Mouse (Mus musculus) embryonic facial prominence, embryonic 13.5 days (tissue): ENCODE results near the gene Lyzl4. TPM values are rescaled to one million over a fixed set of nuclear protein-coding genes. Genes with fewer than 3 reads are reported as not detected.

ENCODE experiments used
- ATAC-seq: fragments of 200-750 bp; cut with Nextera tagmentation; 2 replicates; pipeline ENCODE4 v1.8.0; 2017; ENCODE audit warnings: low read depth; ENCODE audit not compliant: insufficient number of reproducible peaks, insufficient read depth, low FRiP score, low TSS enrichment
- H3K27ac ChIP-seq: fragments of 300-500 bp; sonication (generic); 2 replicates; pipeline ENCODE4 v1.5.1; 2015; ENCODE audit warnings: moderate library complexity, mild to moderate bottlenecking, inconsistent platforms
- H3K27me3 ChIP-seq: fragments of 300-500 bp; sonication (generic); 2 replicates; pipeline ENCODE4 v1.6.1; 2015; ENCODE audit warnings: mild to moderate bottlenecking, inconsistent platforms
- H3K36me3 ChIP-seq: fragments of 300-500 bp; sonication (generic); 2 replicates; pipeline ENCODE4 v1.6.1; 2015; ENCODE audit warnings: mild to moderate bottlenecking, inconsistent platforms
- H3K4me1 ChIP-seq: fragments of 300-500 bp; sonication (generic); 2 replicates; pipeline ENCODE4 v1.6.1; 2015; ENCODE audit warnings: inconsistent platforms
- H3K4me2 ChIP-seq: fragments of 300-500 bp; sonication (generic); 2 replicates; pipeline ENCODE4 v1.6.1; 2015; ENCODE audit warnings: moderate library complexity, mild to moderate bottlenecking, inconsistent platforms
- H3K4me3 ChIP-seq: fragments of 300-500 bp; sonication (generic); 2 replicates; pipeline ENCODE4 v1.5.1; 2015; ENCODE audit warnings: mild to moderate bottlenecking, inconsistent platforms
- H3K9ac ChIP-seq: fragments of 300-500 bp; sonication (generic); 2 replicates; pipeline ENCODE4 v1.6.1; 2015; ENCODE audit warnings: mild to moderate bottlenecking, inconsistent platforms
- H3K9me3 ChIP-seq: fragments of 300-500 bp; sonication (generic); 2 replicates; pipeline ENCODE4 v1.6.1; 2016; ENCODE audit warnings: inconsistent platforms
- WGBS: fragments of 180-500 bp; shearing (Covaris S2); methylation state at CpG from one replicate; pipeline ENCODE4 v1.1.7; 2015; ENCODE audit warnings: mixed read lengths; 5-methylcytosine and 5-hydroxymethylcytosine counted together
- polyA plus RNA-seq: library from polyadenylated mRNA; unstranded; fragments of >200 nt; fragmentation: Nextera tagmentation; extraction: Ambion mirVana; gene quantifications from 2 replicates; pipeline ENCODE4 v1.2.1, GENCODE M21; 2015

Gene Lyzl4
- polyA plus RNA-seq, 1 experiment from 2014 or later: 0.34 TPM

- Histone ChIP-seq H3K36me3 (no peaks in the 10 kb centered on the region), H3K9ac (no peak overlapping the region), H3K27me3 (no peaks in the 10 kb centered on the region), H3K9me3 (no peaks in the 10 kb centered on the region), H3K4me3 (no peak overlapping the region), H3K27ac (no peak overlapping the region), H3K4me2 (no peak overlapping the region), H3K4me1 (0 out of 2 replicates have a peak, but pooled peaks cover 4% of the 10 kb centered on the region)
- 91% methylated on average over 4 of the region's 4 CpGs for whole genome bisulfite sequencing
- no peak for ATAC-seq
Observed at GRCm38 (mm10) chr9:121623235-121623634, 18.7 kb downstream of the Lyzl4 start.

- WGBS: 47% methylated on average over 7 of the region's 7 CpGs
- Histone ChIP-seq H3K4me2 (no peak overlapping the region), H3K27ac (no peak overlapping the region), H3K27me3 (no peaks in the 10 kb centered on the region), H3K4me1 (0 out of 2 replicates have a peak, but pooled peaks cover 4% of the 10 kb centered on the region), H3K9ac (no peak overlapping the region), H3K36me3 (no peaks in the 10 kb centered on the region), H3K4me3 (no peak overlapping the region), H3K9me3 (no peaks in the 10 kb centered on the region)
- no peak for ATAC-seq
Observed at GRCm38 (mm10) chr9:121619441-121619840, 22.5 kb downstream of the Lyzl4 start.

GRCm38 (mm10) chr9:121616471-121616870, 25.4 kb downstream of the Lyzl4 start:
- H3K9me3 ChIP-seq: 0 out of 2 replicates have a peak, but pooled peaks cover under 1% of the 10 kb centered on the region
- H3K4me2 ChIP-seq: no peak overlapping the region
- ATAC-seq: no peak
- H3K36me3 ChIP-seq: no peaks in the 10 kb centered on the region
- H3K9ac ChIP-seq: no peak overlapping the region
- no peak overlapping the region for H3K4me3 ChIP-seq
- no peak overlapping the region for H3K27ac ChIP-seq
- H3K27me3 ChIP-seq: no peaks in the 10 kb centered on the region
- WGBS: 43% methylated on average over 3 of the region's 3 CpGs
- H3K4me1 ChIP-seq: 0 out of 2 replicates have a peak, but pooled peaks cover 7% of the 10 kb centered on the region

GRCm38 (mm10) chr9:121614241-121614757, 27.6 kb downstream of the Lyzl4 start:
- Histone ChIP-seq H3K9ac (no peak overlapping the region), H3K27me3 (no peaks in the 10 kb centered on the region; the same call in 1 of the 2 replicates), H3K4me2 (no peak overlapping the region), H3K36me3 (no peaks in the 10 kb centered on the region), H3K27ac (no peak overlapping the region), H3K4me1 (0 out of 2 replicates have a peak, but pooled peaks cover 3% of the 10 kb centered on the region), H3K9me3 (0 out of 2 replicates have a peak, but pooled peaks cover 5% of the 10 kb centered on the region), H3K4me3 (no peak overlapping the region)
- ATAC-seq: no peak

GRCm38 (mm10) chr9:121613192-121613591, 28.7 kb downstream of the Lyzl4 start:
- Histone ChIP-seq H3K9ac (no peak overlapping the region), H3K36me3 (no peaks in the 10 kb centered on the region), H3K4me2 (no peak overlapping the region), H3K27me3 (no peaks in the 10 kb centered on the region; the same call in 1 of the 2 replicates), H3K4me1 (0 out of 2 replicates have a peak, but pooled peaks cover 3% of the 10 kb centered on the region), H3K9me3 (0 out of 2 replicates have a peak, but pooled peaks cover 5% of the 10 kb centered on the region), H3K4me3 (no peak overlapping the region), H3K27ac (no peak overlapping the region)
- WGBS: 51% methylated on average over 5 of the region's 5 CpGs
- ATAC-seq: no peak

DNA sequence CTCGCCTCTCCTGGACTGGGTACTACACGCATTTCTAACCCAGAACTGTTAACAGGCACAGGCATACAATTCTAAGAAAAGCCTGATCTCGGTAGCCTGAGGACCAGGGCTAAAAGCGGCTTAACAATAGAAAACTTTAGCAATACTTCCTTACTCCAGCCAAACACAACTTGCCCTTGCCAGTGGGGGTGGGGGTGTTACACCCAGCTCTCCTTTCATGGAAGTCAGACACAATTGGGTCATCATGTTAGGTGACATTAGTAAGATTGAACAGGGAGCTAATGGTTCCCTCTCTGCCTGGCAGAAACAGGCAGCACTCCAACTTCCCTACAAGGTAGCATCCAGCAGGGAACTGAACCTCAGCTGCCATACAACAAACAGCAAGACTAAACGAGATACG, 32.5 kb downstream of the Lyzl4 start:
- no peak overlapping the region for H3K9ac ChIP-seq
- H3K9me3 ChIP-seq: 0 out of 2 replicates have a peak, but pooled peaks cover 5% of the 10 kb centered on the region
- no peak overlapping the region for H3K4me3 ChIP-seq
- H3K4me2 ChIP-seq: no peak overlapping the region
- 69% methylated on average over 6 of the region's 6 CpGs for WGBS
- no peaks in the 10 kb centered on the region for H3K36me3 ChIP-seq
- ATAC-seq: no peak
- no peak overlapping the region for H3K27ac ChIP-seq
- H3K27me3 ChIP-seq: no peaks in the 10 kb centered on the region; the same call in 1 of the 2 replicates
- H3K4me1 ChIP-seq: 0 out of 2 replicates have a peak, but pooled peaks cover 3% of the 10 kb centered on the region

GRCm38 (mm10) chr9:121606498-121607096, 35.3 kb downstream of the Lyzl4 start:
- H3K27ac ChIP-seq: no peak overlapping the region
- no peak overlapping the region for H3K4me3 ChIP-seq
- no peak overlapping the region for H3K4me2 ChIP-seq
- H3K36me3 ChIP-seq: no peaks in the 10 kb centered on the region
- H3K9me3 ChIP-seq: 0 out of 2 replicates have a peak, but pooled peaks cover 5% of the 10 kb centered on the region
- ATAC-seq: peak; percentile 59
- 42% methylated on average over 1 of the region's 1 CpGs for WGBS
- no peak overlapping the region for H3K9ac ChIP-seq
- no peaks in the 10 kb centered on the region; the same call in 1 of the 2 replicates for H3K27me3 ChIP-seq
- peaks cover 4% of the 10 kb centered on the region for H3K4me1 ChIP-seq

- H3K27me3 ChIP-seq: no peaks in the 10 kb centered on the region; the same call in 1 of the 2 replicates
- 52% methylated on average over 12 of the region's 12 CpGs for WGBS
- peaks cover 13% of the 10 kb centered on the region for H3K4me1 ChIP-seq
- no peaks in the 10 kb centered on the region for H3K36me3 ChIP-seq
- H3K9me3 ChIP-seq: no peaks in the 10 kb centered on the region
- no peak overlapping the region for H3K4me3 ChIP-seq
- no peak overlapping the region for H3K4me2 ChIP-seq
- H3K9ac ChIP-seq: no peak overlapping the region
- H3K27ac ChIP-seq: no peak overlapping the region
- ATAC-seq: 0 out of 2 replicates have a peak, but pooled peaks have one; percentile 2
Observed at GRCm38 (mm10) chr9:121605414-121606278, 36.2 kb downstream of the Lyzl4 start.

DNA sequence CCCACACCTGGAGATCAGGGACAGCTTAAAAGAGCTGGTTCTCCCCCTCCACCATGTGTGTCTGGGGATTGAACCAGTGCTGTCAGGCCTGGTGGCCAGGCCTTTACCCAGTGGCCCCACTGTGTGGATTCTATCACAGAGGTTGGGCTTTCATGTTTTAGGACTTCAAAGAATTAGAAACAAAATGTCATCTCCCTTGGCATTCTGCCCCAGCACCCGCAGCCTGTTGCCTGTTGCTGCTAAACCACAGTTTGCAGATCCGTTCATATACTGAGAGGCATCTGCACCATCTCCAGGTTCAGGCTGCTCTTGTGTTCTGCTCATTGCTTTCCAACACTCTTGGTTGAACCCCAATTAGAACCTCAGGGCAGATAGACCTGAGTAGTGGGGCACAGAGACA, 39.5 kb downstream of the Lyzl4 start:
- Histone ChIP-seq H3K27me3 (no peaks in the 10 kb centered on the region), H3K36me3 (no peaks in the 10 kb centered on the region), H3K4me1 (peaks cover 27% of the 10 kb centered on the region), H3K4me3 (no peak overlapping the region), H3K4me2 (no peak overlapping the region), H3K27ac (no peak overlapping the region), H3K9me3 (no peaks in the 10 kb centered on the region), H3K9ac (no peak overlapping the region)
- no peak for ATAC-seq
- 72% methylated on average over 2 of the region's 2 CpGs for WGBS

GRCm38 (mm10) chr9:121600861-121601427, 41.0 kb downstream of the Lyzl4 start:
- no peak for ATAC-seq
- H3K4me2 ChIP-seq: peak overlapping the region; percentile 41
- H3K27ac ChIP-seq: peak overlapping the region; percentile 60
- H3K4me1 ChIP-seq: peaks cover 27% of the 10 kb centered on the region
- peak overlapping the region; percentile 36; the same call in 1 of the 2 replicates for H3K9ac ChIP-seq
- no peaks in the 10 kb centered on the region for H3K36me3 ChIP-seq
- H3K4me3 ChIP-seq: no peak overlapping the region
- no peaks in the 10 kb centered on the region for H3K27me3 ChIP-seq
- H3K9me3 ChIP-seq: no peaks in the 10 kb centered on the region
- 27% methylated on average over 6 of the region's 6 CpGs for whole genome bisulfite sequencing

DNA sequence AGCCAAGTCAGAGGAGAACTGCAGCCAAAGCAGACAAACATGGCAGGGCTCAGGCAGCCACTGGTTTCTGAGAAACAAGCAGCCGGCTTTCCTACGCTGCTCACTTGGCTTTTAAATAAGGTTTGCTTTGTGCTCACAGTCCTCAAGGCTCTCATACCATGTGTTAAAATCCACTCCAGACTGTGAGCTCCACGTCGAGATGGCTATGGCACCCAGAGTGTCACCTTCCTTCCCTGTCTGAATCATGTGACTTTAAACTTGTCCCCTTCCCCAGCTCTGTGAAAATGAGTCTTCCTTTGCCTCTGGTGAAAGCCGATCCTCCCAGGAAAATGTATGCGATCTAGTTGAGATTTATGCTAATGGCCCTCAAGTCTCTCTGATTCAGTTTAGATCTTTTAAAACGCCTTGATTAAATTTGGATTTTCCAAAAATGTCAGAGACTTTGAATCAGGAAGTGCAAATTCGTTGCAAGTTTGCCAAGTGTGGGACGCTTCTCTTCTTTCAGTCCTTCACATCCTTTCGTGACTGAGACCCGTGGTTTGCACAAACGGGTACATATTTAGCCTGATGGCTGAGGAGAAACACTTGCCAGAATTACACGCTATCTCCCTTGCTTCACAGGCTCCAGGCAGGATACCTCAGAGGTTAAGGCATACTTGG, 41.6 kb downstream of the Lyzl4 start:
- peak overlapping the region; percentile 36; the same call in 1 of the 2 replicates for H3K9ac ChIP-seq
- H3K4me3 ChIP-seq: no peak overlapping the region
- H3K4me2 ChIP-seq: peak overlapping the region; percentile 41
- H3K9me3 ChIP-seq: no peaks in the 10 kb centered on the region
- peaks cover 27% of the 10 kb centered on the region for H3K4me1 ChIP-seq
- ATAC-seq: no peak
- H3K36me3 ChIP-seq: no peaks in the 10 kb centered on the region
- H3K27ac ChIP-seq: peak overlapping the region; percentile 60
- WGBS: 30% methylated on average over 13 of the region's 13 CpGs
- no peaks in the 10 kb centered on the region for H3K27me3 ChIP-seq
